Mouse (Mus musculus): ENCODE measurements around the gene Gm8660.
"Not testable (repeated sequence)": the region's sequence is repeated elsewhere in the genome, so short reads cannot be mapped to it uniquely, and the experiment has no call there.

Gene Gm8660

GRCm38 (mm10) chr7:22370939-22371338, at the start of gene Gm8660:
Gene Gm8660, minus strand, starts transcription at chr7:22371039.
- not testable (repeated sequence) for DNase-seq

- DNase-seq: not testable (repeated sequence)
These were observed 42.4 kb upstream of the Gm8660 start, which contains the start of gene Vmn1r148 for GRCm38 (mm10) chr7:22413283-22413682. Gene Vmn1r148, plus strand, starts transcription at chr7:22413583.

DNA sequence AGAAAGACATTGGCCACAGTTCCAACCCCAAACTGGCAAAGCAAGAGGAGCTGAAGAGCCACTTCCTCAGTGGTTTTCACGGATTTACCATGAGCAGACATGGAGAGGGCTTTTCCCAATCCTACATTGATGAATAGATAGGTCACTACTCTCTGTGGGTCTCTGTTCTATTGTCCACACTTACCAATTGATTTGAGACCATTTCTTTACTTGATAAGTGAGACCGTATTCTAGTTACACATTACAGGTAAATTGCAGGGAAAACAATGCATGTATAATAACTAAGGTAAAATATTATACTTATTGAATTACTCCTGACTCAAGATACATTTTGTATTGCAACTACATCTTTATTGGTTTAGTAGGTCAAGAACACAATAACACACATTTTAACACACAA, 41.2 kb downstream of the Gm8660 start, which contains the start of gene Gm4187:
Gm4187 (minus strand) TSS at position 101 of the 400 bp plus-strand sequence.
- DNase-seq: not testable (repeated sequence)

Measured in cerebellum, postnatal 36 days (tissue).